Mouse (Mus musculus): ENCODE data around the gene Rpl9-ps1.

DNA sequence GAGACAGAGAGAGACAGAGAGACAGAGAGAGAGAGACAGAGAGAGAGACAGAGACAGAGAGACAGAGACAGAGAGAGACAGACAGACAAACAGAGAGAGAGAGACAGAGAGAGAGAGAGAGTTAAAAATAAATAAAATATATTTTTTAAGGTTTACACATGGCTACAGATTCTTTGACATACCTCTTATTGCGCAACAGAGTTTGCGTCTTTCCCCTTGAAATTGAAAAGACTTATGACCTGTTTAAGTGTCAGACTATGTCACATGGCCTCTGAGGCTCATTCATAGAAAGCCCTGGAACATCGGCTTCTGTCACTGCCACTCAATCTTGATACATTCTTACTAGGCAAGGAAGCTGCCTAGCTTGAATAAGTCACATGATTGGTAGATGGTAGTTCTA, 42.0 kb downstream of the Rpl9-ps1 start:
- TF ChIP-seq POLR2A (IDR thresholded peaks at IDR 0.05; ENCODE audit: insufficient read depth, low read depth, low read length) (no peak), CTCF (IDR thresholded peaks at IDR 0.05; ENCODE audit: insufficient read depth, low read depth, low read length) (no peak)
